Mouse (Mus musculus) embryonic facial prominence, embryonic 13.5 days (tissue): ENCODE measurements around the gene Nanos2. TPM values are rescaled to one million over a fixed set of nuclear protein-coding genes. Genes with fewer than 3 reads are reported as not detected.
A peak's percentile ranks its signal among the peaks of the same experiment; 100 is the strongest.

Experiments used
- ATAC-seq: fragments of 200-750 bp; cut with Nextera tagmentation; 2 replicates; pipeline ENCODE4 v1.8.0; 2017; ENCODE audit warnings: low read depth; ENCODE audit not compliant: insufficient number of reproducible peaks, insufficient read depth, low FRiP score, low TSS enrichment
- H3K27ac ChIP-seq: fragments of 300-500 bp; sonication (generic); 2 replicates; pipeline ENCODE4 v1.5.1; 2015; ENCODE audit warnings: moderate library complexity, mild to moderate bottlenecking, inconsistent platforms
- H3K27me3 ChIP-seq: fragments of 300-500 bp; sonication (generic); 2 replicates; pipeline ENCODE4 v1.6.1; 2015; ENCODE audit warnings: mild to moderate bottlenecking, inconsistent platforms
- H3K36me3 ChIP-seq: fragments of 300-500 bp; sonication (generic); 2 replicates; pipeline ENCODE4 v1.6.1; 2015; ENCODE audit warnings: mild to moderate bottlenecking, inconsistent platforms
- H3K4me1 ChIP-seq: fragments of 300-500 bp; sonication (generic); 2 replicates; pipeline ENCODE4 v1.6.1; 2015; ENCODE audit warnings: inconsistent platforms
- H3K4me2 ChIP-seq: fragments of 300-500 bp; sonication (generic); 2 replicates; pipeline ENCODE4 v1.6.1; 2015; ENCODE audit warnings: moderate library complexity, mild to moderate bottlenecking, inconsistent platforms
- H3K4me3 ChIP-seq: fragments of 300-500 bp; sonication (generic); 2 replicates; pipeline ENCODE4 v1.5.1; 2015; ENCODE audit warnings: mild to moderate bottlenecking, inconsistent platforms
- H3K9ac ChIP-seq: fragments of 300-500 bp; sonication (generic); 2 replicates; pipeline ENCODE4 v1.6.1; 2015; ENCODE audit warnings: mild to moderate bottlenecking, inconsistent platforms
- H3K9me3 ChIP-seq: fragments of 300-500 bp; sonication (generic); 2 replicates; pipeline ENCODE4 v1.6.1; 2016; ENCODE audit warnings: inconsistent platforms
- WGBS: fragments of 180-500 bp; shearing (Covaris S2); methylation state at CpG from one replicate; pipeline ENCODE4 v1.1.7; 2015; ENCODE audit warnings: mixed read lengths; 5-methylcytosine and 5-hydroxymethylcytosine counted together
- polyA plus RNA-seq: library from polyadenylated mRNA; unstranded; fragments of >200 nt; fragmentation: Nextera tagmentation; extraction: Ambion mirVana; gene quantifications from 2 replicates; pipeline ENCODE4 v1.2.1, GENCODE M21; 2015

Gene Nanos2
- polyA plus RNA-seq = not detected in 2 replicates

- Histone ChIP-seq H3K4me3 (no peak within 1 kb of the TSS), H3K36me3 (no peaks in the 10 kb centered on the region), H3K27ac (no peak within 1 kb of the TSS), H3K9me3 (no peaks in the 10 kb centered on the region), H3K4me2 (no peak within 1 kb of the TSS), H3K9ac (no peak within 1 kb of the TSS), H3K4me1 (peaks cover 13% of the 10 kb centered on the region), H3K27me3 (peaks cover 14% of the 10 kb centered on the region)
- no peak for ATAC-seq
- WGBS = 70% methylated on average over 2 of the region's 2 CpGs
Measured at GRCm38 (mm10) chr7:18987100-18987499, at the start of gene Nanos2. Gene Nanos2 (plus strand): TSS chr7:18987400.

GRCm38 (mm10) chr7:18942376-18942775 lies 44.8 kb upstream of the Nanos2 start:
- H3K4me2 ChIP-seq = no peak overlapping the region
- no peak overlapping the region for H3K27ac ChIP-seq
- H3K4me3 ChIP-seq = no peak overlapping the region
- no peaks in the 10 kb centered on the region for H3K4me1 ChIP-seq
- H3K27me3 ChIP-seq = peaks cover 17% of the 10 kb centered on the region
- H3K36me3 ChIP-seq = no peaks in the 10 kb centered on the region
- 40% methylated on average over 1 of the region's 1 CpGs for WGBS
- H3K9ac ChIP-seq = 0 out of 2 replicates have a peak overlapping the region, but pooled peaks have one; percentile 21
- H3K9me3 ChIP-seq = no peaks in the 10 kb centered on the region
- ATAC-seq = no peak

GRCm38 (mm10) chr7:18942815-18943214 lies 44.4 kb upstream of the Nanos2 start:
- 60% methylated on average over 9 of the region's 9 CpGs for WGBS
- H3K4me1 ChIP-seq = no peaks in the 10 kb centered on the region
- no peak for ATAC-seq

GRCm38 (mm10) chr7:18948151-18948550 lies 39.0 kb upstream of the Nanos2 start:
- Histone ChIP-seq H3K36me3 (no peaks in the 10 kb centered on the region), H3K4me1 (no peaks in the 10 kb centered on the region; the same call in 1 of the 2 replicates), H3K4me2 (no peak overlapping the region), H3K9me3 (no peaks in the 10 kb centered on the region), H3K9ac (no peak overlapping the region), H3K4me3 (no peak overlapping the region), H3K27me3 (peaks cover 32% of the 10 kb centered on the region), H3K27ac (no peak overlapping the region)
- 74% methylated on average over 6 of the region's 6 CpGs for WGBS
- no peak for ATAC-seq

More at GRCm38 (mm10) chr7:18942815-18943214, 44.4 kb upstream of the Nanos2 start:
- H3K27ac ChIP-seq = no peak overlapping the region
- H3K27me3 ChIP-seq = peaks cover 17% of the 10 kb centered on the region
- H3K4me3 ChIP-seq = no peak overlapping the region
- H3K36me3 ChIP-seq = no peaks in the 10 kb centered on the region
- no peak overlapping the region for H3K9ac ChIP-seq
- H3K4me2 ChIP-seq = no peak overlapping the region
- no peaks in the 10 kb centered on the region for H3K9me3 ChIP-seq

- ATAC-seq = no peak
- H3K4me1 ChIP-seq = no peaks in the 10 kb centered on the region; the same call in 1 of the 2 replicates
- H3K9ac ChIP-seq = no peak overlapping the region
- H3K4me3 ChIP-seq = no peak overlapping the region
- WGBS = 27% methylated on average over 12 of the region's 12 CpGs
- H3K36me3 ChIP-seq = no peaks in the 10 kb centered on the region
- peaks cover 31% of the 10 kb centered on the region for H3K27me3 ChIP-seq
- H3K27ac ChIP-seq = no peak overlapping the region
- H3K9me3 ChIP-seq = no peaks in the 10 kb centered on the region
- H3K4me2 ChIP-seq = no peak overlapping the region
Measured at GRCm38 (mm10) chr7:18949781-18950522, 37.2 kb upstream of the Nanos2 start.

- 22% methylated on average over 18 of the region's 18 CpGs for WGBS
- H3K27ac ChIP-seq = no peak overlapping the region
- no peak for ATAC-seq
Measured at GRCm38 (mm10) chr7:18950523-18951315, 36.5 kb upstream of the Nanos2 start.

GRCm38 (mm10) chr7:18951397-18951796 lies 35.8 kb upstream of the Nanos2 start:
- H3K9me3 ChIP-seq = no peaks in the 10 kb centered on the region
- H3K27me3 ChIP-seq = peaks cover 42% of the 10 kb centered on the region
- H3K36me3 ChIP-seq = no peaks in the 10 kb centered on the region
- no peak overlapping the region for H3K27ac ChIP-seq
- no peaks in the 10 kb centered on the region; the same call in 1 of the 2 replicates for H3K4me1 ChIP-seq
- H3K9ac ChIP-seq = no peak overlapping the region
- H3K4me3 ChIP-seq = no peak overlapping the region
- H3K4me2 ChIP-seq = no peak overlapping the region
- whole genome bisulfite sequencing = 14% methylated on average over 15 of the region's 15 CpGs
- no peak for ATAC-seq

More at GRCm38 (mm10) chr7:18950523-18951315, 36.5 kb upstream of the Nanos2 start:
- Histone ChIP-seq H3K4me1 (no peaks in the 10 kb centered on the region; the same call in 1 of the 2 replicates), H3K36me3 (no peaks in the 10 kb centered on the region), H3K4me3 (no peak overlapping the region), H3K27me3 (peaks cover 35% of the 10 kb centered on the region), H3K4me2 (no peak overlapping the region), H3K9me3 (no peaks in the 10 kb centered on the region), H3K9ac (no peak overlapping the region)

- Histone ChIP-seq H3K36me3 (no peaks in the 10 kb centered on the region), H3K4me2 (peak overlapping the region; percentile 98), H3K9ac (peak overlapping the region; percentile 70), H3K4me3 (peak overlapping the region; percentile 65), H3K4me1 (peaks cover 18% of the 10 kb centered on the region), H3K27me3 (peaks cover 81% of the 10 kb centered on the region), H3K27ac (no peak overlapping the region), H3K9me3 (no peaks in the 10 kb centered on the region)
- WGBS = under 1% methylated on average over 101 of the region's 107 CpGs
- peak; percentile 43; the same call in 1 of the 2 replicates for ATAC-seq
Measured at GRCm38 (mm10) chr7:18957569-18958383, 29.4 kb upstream of the Nanos2 start.

GRCm38 (mm10) chr7:18958384-18958766 lies 28.8 kb upstream of the Nanos2 start:
- Histone ChIP-seq H3K4me1 (peaks cover 23% of the 10 kb centered on the region), H3K9me3 (no peaks in the 10 kb centered on the region), H3K4me2 (peak overlapping the region; percentile 98), H3K4me3 (peak overlapping the region; percentile 65), H3K27me3 (peaks cover 87% of the 10 kb centered on the region), H3K36me3 (no peaks in the 10 kb centered on the region), H3K9ac (peak overlapping the region; percentile 70), H3K27ac (no peak overlapping the region)
- WGBS = under 1% methylated on average over 20 of the region's 21 CpGs
- 0 out of 2 replicates have a peak, but pooled peaks have one; percentile 17 for ATAC-seq

- Histone ChIP-seq H3K4me3 (no peak overlapping the region), H3K4me2 (no peak overlapping the region), H3K9ac (no peak overlapping the region), H3K36me3 (no peaks in the 10 kb centered on the region), H3K4me1 (peaks cover 24% of the 10 kb centered on the region), H3K9me3 (no peaks in the 10 kb centered on the region), H3K27me3 (peaks cover 98% of the 10 kb centered on the region), H3K27ac (no peak overlapping the region)
- ATAC-seq = no peak
- 65% methylated on average over 8 of the region's 8 CpGs for WGBS
Measured at GRCm38 (mm10) chr7:18959446-18959845, 27.8 kb upstream of the Nanos2 start.
